Mouse (Mus musculus): Measurements from ENCODE around the gene Ccnq.

DNA sequence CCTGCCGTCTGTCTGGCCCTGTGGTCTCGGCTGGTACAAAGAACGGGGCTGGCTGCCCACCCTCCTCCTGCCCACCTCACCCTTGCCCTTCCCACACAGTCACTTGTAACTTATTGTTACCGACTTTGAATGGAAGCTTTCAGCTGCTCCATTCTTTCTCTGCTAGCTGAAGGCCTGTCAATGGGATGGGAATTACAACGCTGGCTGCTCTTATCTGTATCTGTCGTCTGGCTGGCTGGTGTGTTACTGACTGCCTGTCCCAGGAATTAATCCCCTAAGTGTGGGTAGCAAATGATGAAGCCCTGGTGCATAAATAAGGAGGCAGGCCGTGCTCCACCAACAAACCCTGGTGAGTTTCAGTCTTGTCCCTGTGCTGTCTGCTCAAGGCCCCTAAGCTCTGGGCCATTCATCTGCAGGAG is 34.5 kb upstream of the Ccnq start:
- TF ChIP-seq CTCF (conservative IDR thresholded peaks at IDR 0.05; ENCODE audit: low read length) (no peak), NANOG (IDR thresholded peaks at IDR 0.05; ENCODE audit: borderline replicate concordance, low read length) (no peak)
